Mouse (Mus musculus) myocyte (in vitro differentiated cells): Measurements from ENCODE around the gene Hist1h2bj. TPM values are rescaled to one million over a fixed set of nuclear protein-coding genes. Genes with fewer than 3 reads are reported as not detected.
A peak's percentile ranks its signal among the peaks of the same experiment; 100 is the strongest.
"Not testable (repeated sequence)": the region's sequence is repeated elsewhere in the genome, so short reads cannot be mapped to it uniquely, and the experiment has no call there.

Source experiments
- H3K27me3 ChIP-seq: one replicate; pipeline ENCODE4 v1.6.1; 2011; ENCODE audit not compliant: control insufficient read depth, insufficient read depth, insufficient read length
- H3K36me3 ChIP-seq: one replicate; pipeline ENCODE4 v1.6.1; 2011; ENCODE audit not compliant: control insufficient read depth, insufficient read depth
- H3K4me2 ChIP-seq: one replicate; pipeline ENCODE4 v1.6.1; 2011; ENCODE audit warnings: low read depth, control low read depth
- H3K4me3 ChIP-seq: one replicate; pipeline ENCODE4 v1.5.1; 2011; ENCODE audit warnings: mild to moderate bottlenecking, control low read depth, moderate library complexity
- H3K79me2 ChIP-seq: one replicate; pipeline ENCODE4 v1.6.1; 2011; ENCODE audit not compliant: control insufficient read depth, insufficient read depth
- H3ac ChIP-seq: one replicate; pipeline ENCODE4 v1.6.1; 2011; ENCODE audit not compliant: control insufficient read depth, insufficient read length
- CEBPB ChIP-seq: IDR thresholded peaks from 2 replicates; pipeline ENCODE4 v1.6.1; 2011; ENCODE audit warnings: mild to moderate bottlenecking, moderate library complexity; ENCODE audit not compliant: poor library complexity, insufficient read depth, severe bottlenecking
- E2F4 ChIP-seq: IDR thresholded peaks from one replicate; pipeline ENCODE4 v1.6.1; 2011; ENCODE audit warnings: mild to moderate bottlenecking, control low read depth, moderate library complexity; ENCODE audit not compliant: insufficient read depth
- MAX ChIP-seq: IDR thresholded peaks from one replicate; pipeline ENCODE4 v1.6.1; 2011; ENCODE audit warnings: low read depth, mild to moderate bottlenecking, control low read depth
- MYOD1 ChIP-seq, 3 experiments: IDR thresholded peaks; one replicate each; pipeline ENCODE4 v1.6.1; 2011; ENCODE audit warnings: control low read depth in 2 of 3, low read depth in 2 of 3, mild to moderate bottlenecking in 2 of 3, moderate library complexity in 1 of 3; ENCODE audit not compliant: insufficient read length in 2 of 3, control insufficient read depth in 1 of 3
- MYOG ChIP-seq, 3 experiments: IDR thresholded peaks; one replicate each; pipeline ENCODE4 v1.6.1; 2011; ENCODE audit warnings: control low read depth in 2 of 3, low read depth in 2 of 3, mild to moderate bottlenecking in 2 of 3; ENCODE audit not compliant: insufficient read length in 2 of 3, control insufficient read depth in 1 of 3, insufficient read depth in 1 of 3
- POLR2A ChIP-seq: IDR thresholded peaks from one replicate; pipeline ENCODE4 v1.6.1; 2011; ENCODE audit warnings: low read depth, mild to moderate bottlenecking, control low read depth, moderate library complexity; ENCODE audit not compliant: insufficient read length
- POLR2AphosphoS2 ChIP-seq: IDR thresholded peaks from one replicate; pipeline ENCODE4 v1.6.1; 2011; ENCODE audit warnings: low read depth, control low read depth; ENCODE audit not compliant: insufficient read length
- REST ChIP-seq: IDR thresholded peaks from one replicate; pipeline ENCODE4 v1.6.1; 2011; ENCODE audit warnings: mild to moderate bottlenecking, control low read depth, moderate library complexity; ENCODE audit not compliant: insufficient read depth, insufficient read length
- SRF ChIP-seq: IDR thresholded peaks from one replicate; pipeline ENCODE4 v1.6.1; 2011; ENCODE audit warnings: low read depth; ENCODE audit not compliant: control insufficient read depth, insufficient read length
- TCF12 ChIP-seq: IDR thresholded peaks from one replicate; pipeline ENCODE4 v1.6.1; 2011; ENCODE audit warnings: mild to moderate bottlenecking, control low read depth; ENCODE audit not compliant: poor library complexity, insufficient read depth, severe bottlenecking
- TCF3 ChIP-seq: IDR thresholded peaks from one replicate; pipeline ENCODE4 v1.6.1; 2011; ENCODE audit warnings: low read depth, control low read depth; ENCODE audit not compliant: insufficient read length
- USF1 ChIP-seq: IDR thresholded peaks from one replicate; pipeline ENCODE4 v1.6.1; 2011; ENCODE audit warnings: low read depth, mild to moderate bottlenecking, control low read depth, moderate library complexity
- polyA plus RNA-seq: library from polyadenylated mRNA; unstranded; fragments of >200 nt; fragmentation: generic; extraction: Trizol; gene quantifications from one replicate; pipeline ENCODE4 v1.2.1, GENCODE M21; 2012; ENCODE audit warnings: missing spikeins

Gene Hist1h2bj
- polyA plus RNA-seq, 1 experiment = 3.4 TPM

DNA sequence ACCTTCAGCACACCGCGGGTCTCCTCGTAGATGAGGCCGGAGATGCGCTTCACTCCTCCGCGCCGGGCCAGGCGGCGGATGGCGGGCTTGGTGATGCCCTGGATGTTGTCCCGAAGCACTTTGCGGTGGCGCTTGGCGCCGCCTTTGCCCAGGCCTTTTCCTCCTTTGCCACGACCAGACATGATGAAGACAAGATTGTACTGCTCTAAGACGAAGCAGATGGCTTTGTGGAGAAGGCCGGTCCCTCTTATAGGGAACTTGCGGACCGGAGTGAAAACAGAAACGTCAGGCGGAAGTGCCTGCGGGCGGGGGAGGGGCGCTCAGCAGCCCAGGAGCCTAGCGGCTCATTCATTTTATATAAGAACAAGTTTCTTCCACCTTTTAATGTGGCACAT lies 1.9 kb upstream of the Hist1h2bj start, which contains the start of gene Hist1h4i:
TSS of gene Hist1h4i (minus strand) at position 221 of the 395 bp plus-strand sequence.
- not testable (repeated sequence) for H3K27me3 ChIP-seq, H3ac ChIP-seq, H3K36me3 ChIP-seq, H3K79me2 ChIP-seq
- TF ChIP-seq SRF = peak; percentile 25
- TF ChIP-seq POLR2A = peak; percentile 92
- peak; percentile 98 for TF ChIP-seq POLR2AphosphoS2
- H3K4me2 ChIP-seq = peak within 1 kb of the TSS; percentile 86
- H3K4me3 ChIP-seq = peak within 1 kb of the TSS; percentile 28

DNA sequence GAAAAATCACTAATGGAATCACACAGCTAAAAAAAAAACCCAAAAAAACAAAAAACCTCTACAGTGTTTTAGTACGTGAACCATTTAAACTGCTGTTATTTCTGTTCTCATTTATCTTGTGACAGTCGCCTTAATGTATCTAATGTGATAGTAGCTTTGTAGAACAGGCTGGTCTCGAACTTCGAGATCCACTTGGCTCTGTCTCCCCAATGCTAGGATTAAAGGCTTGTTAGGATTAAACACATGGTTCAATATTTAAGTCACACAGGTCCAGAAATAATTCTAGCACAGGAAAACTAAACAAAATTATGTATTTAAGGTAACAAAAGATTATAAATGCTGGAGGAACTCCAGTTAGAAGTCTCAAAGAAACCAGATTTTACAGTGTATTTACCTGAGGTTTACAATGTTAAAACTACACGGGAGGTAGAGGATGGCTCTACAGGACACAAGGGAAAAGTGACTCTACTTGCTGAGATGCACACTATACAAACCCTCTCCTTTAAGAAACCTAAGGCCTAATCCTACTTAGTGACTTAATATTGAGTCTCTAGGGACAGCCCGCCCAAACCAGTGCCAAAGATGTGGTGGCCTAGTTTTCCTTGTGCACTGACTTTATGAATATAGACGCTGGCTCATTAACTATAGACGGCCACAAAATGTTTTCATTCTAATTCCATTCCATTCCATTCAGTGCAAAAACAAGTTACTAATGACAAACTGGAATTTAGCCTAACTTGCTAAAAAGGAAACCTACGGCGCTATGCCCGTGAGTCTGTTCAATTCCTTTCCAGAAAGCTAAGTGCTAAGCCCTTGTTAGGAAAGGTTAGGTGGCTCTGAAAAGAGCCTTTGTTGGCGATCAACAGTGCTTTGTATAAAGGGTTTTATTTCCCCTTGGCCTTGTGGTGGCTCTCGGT lies 1.1 kb upstream of the Hist1h2bj start:
- Histone ChIP-seq H3K79me2 (no peaks in the 10 kb centered on the region), H3K27me3 (no peaks in the 10 kb centered on the region), H3K4me3 (peak overlapping the region; percentile 28), H3K36me3 (no peaks in the 10 kb centered on the region), H3K4me2 (peak overlapping the region; percentile 70), H3ac (no peak overlapping the region)
- no peak for TF ChIP-seq TCF3
- TF ChIP-seq USF1 = no peak
- no peak for TF ChIP-seq REST
- no peak for TF ChIP-seq POLR2AphosphoS2

DNA sequence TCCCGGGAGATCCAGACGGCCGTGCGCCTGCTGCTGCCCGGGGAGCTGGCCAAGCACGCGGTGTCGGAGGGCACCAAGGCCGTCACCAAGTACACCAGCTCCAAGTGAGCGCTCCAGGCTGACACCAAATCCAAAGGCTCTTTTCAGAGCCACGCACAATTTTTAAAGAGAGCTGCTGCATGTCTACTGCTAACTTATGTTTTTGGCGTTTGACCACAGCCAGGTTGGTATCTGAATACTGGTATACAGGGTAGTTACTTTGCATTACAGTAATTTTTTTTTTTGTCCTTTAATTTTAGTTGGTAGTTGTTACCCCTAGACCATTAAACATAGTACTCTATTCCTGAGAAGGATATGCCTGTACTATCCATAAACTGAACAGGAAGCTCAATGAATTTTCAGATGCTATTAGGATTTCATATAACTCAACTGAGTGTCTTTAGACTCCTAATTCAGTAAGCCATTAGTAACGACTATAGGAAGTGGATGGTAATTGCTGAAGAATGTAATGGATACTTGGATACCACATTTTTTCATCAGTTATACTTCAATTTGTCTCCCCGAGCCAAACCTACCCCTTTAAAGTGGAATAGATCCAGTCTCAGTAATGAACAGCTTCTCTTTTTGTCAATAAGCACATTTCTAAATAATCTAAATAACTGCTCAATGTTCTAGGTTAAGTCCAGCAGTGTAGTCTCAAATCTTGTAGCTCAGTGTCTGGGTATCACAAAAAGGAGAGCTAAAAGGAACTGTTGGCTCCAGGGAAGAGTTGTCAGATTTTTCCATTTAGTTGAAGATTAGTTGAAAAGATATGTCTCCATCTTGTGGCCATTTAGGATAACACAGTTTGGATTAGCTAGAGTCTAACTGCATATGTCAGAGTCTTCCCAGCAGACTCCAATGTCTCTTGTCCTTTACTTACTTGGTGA lies 753 bp downstream of the Hist1h2bj start:
- Histone ChIP-seq H3ac (no peak overlapping the region), H3K27me3 (no peaks in the 10 kb centered on the region), H3K4me2 (peak overlapping the region; percentile 76), H3K4me3 (peak overlapping the region; percentile 28), H3K79me2 (no peaks in the 10 kb centered on the region), H3K36me3 (no peaks in the 10 kb centered on the region)
- no peak for TF ChIP-seq TCF3
- no peak for TF ChIP-seq MYOG (IDR thresholded peaks at IDR 0.05; ENCODE audit: control insufficient read depth in 1 of 3, insufficient read depth in 1 of 3, insufficient read length in 2 of 3, low read depth in 2 of 3)
- no peak for TF ChIP-seq TCF12
- TF ChIP-seq POLR2A = peak; percentile 44
- no peak for TF ChIP-seq REST
- TF ChIP-seq CEBPB = no peak

DNA sequence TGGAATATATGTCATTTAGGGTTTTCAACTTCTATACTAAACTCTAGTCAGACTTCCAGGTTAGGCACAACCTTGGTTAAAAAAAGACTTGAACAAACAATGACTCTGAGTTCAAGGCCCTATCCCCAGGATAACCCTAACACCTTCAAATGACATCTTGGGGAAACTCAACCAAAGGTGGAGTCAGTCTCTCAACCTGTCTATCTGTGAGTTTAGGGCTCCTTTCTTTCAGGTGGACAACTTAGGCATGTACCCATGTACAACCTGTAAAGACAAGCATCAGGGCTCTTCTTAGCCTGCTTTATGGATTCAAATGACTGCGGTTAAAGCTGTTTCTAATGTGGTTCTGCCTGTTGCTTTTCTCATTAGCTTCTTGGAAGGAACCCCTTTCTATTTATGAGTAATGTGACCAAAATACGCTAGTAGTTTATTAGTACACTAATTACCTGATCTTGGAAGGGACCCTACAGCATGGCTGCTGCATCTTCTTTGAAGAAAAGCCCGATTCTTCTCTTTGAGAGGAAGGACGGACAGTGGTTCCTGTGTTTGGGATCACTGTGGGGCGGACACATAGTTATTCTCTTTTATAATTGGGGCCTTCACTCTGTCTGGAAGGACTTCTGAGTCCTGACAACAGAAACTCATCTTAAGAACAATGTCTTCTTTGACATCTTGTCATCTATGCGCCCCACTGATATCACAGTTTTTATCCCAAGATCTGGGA lies 1.6 kb downstream of the Hist1h2bj start:
- no peak overlapping the region for H3K4me3 ChIP-seq
- no peaks in the 10 kb centered on the region for H3K27me3 ChIP-seq
- TF ChIP-seq MYOD1 (IDR thresholded peaks at IDR 0.05; ENCODE audit: control insufficient read depth in 1 of 3, insufficient read length in 2 of 3, low read depth in 2 of 3) (no peak), POLR2A (no peak), MYOG (IDR thresholded peaks at IDR 0.05; ENCODE audit: control insufficient read depth in 1 of 3, insufficient read depth in 1 of 3, insufficient read length in 2 of 3, low read depth in 2 of 3) (no peak), TCF12 (no peak), POLR2AphosphoS2 (no peak), SRF (no peak), CEBPB (no peak), REST (no peak), USF1 (no peak), MAX (no peak), TCF3 (no peak), E2F4 (no peak)
- H3K36me3 ChIP-seq = no peaks in the 10 kb centered on the region
- H3K79me2 ChIP-seq = no peaks in the 10 kb centered on the region
- peak overlapping the region; percentile 76 for H3K4me2 ChIP-seq
- H3ac ChIP-seq = no peak overlapping the region

DNA sequence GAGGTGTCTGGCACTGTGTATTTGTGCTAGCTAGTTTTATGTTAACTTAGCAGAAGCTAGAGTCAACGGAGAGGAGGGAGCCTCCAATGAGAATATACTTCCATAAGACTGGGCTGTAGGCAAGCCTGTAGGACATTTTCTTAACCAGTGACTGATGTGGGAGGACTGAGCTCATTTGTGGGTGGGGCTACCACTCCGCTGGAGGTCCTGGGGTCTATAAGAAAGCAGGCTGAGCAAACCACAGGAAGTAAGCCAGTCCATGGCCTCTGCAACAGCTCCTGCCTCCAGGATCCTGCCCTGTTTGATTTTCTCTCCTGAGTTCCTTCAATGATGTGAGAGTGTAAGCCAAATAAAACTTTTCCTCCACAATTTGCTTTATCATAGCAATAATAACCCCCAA lies 2.3 kb downstream of the Hist1h2bj start:
- Histone ChIP-seq H3K4me3 (no peak overlapping the region), H3ac (no peak overlapping the region), H3K79me2 (no peaks in the 10 kb centered on the region), H3K4me2 (no peak overlapping the region), H3K27me3 (no peaks in the 10 kb centered on the region), H3K36me3 (no peaks in the 10 kb centered on the region)
- TF ChIP-seq E2F4 (no peak), TCF12 (no peak), REST (no peak), CEBPB (no peak), TCF3 (no peak), MYOG (IDR thresholded peaks at IDR 0.05; ENCODE audit: control insufficient read depth in 1 of 3, insufficient read depth in 1 of 3, insufficient read length in 2 of 3, low read depth in 2 of 3) (no peak), POLR2AphosphoS2 (no peak), MAX (no peak), MYOD1 (IDR thresholded peaks at IDR 0.05; ENCODE audit: control insufficient read depth in 1 of 3, insufficient read length in 2 of 3, low read depth in 2 of 3) (no peak), SRF (no peak)
